Mouse (Mus musculus): ENCODE results near the gene Carmil3. TPM values are rescaled to one million over a fixed set of nuclear protein-coding genes. Genes with fewer than 3 reads are reported as not detected.

Carmil3 gene
- total and polyA plus RNA-seq, 2 experiments = 0.09 to 0.29 TPM

GRCm38 (mm10) chr14:55510125-55510731 is 19.8 kb downstream of the Carmil3 start, which contains the start of gene Cpne6:
Gene Cpne6 (plus strand): TSS chr14:55510445.
- DNase-seq (ENCODE audit: extremely low read depth, low read depth, low spot score) = no peak
- TF ChIP-seq POLR2A (IDR thresholded peaks at IDR 0.05; ENCODE audit: extremely low read depth, insufficient read depth, low read length) (no peak), CTCF (IDR thresholded peaks at IDR 0.05; ENCODE audit: low read depth, low read length) (no peak)
- Histone ChIP-seq H3K27me3 (ENCODE audit: control insufficient read depth, insufficient read depth, low read length) (peaks cover 4% of the 10 kb centered on the region; the same call in 1 of the 2 replicates), H3K36me3 (ENCODE audit: control insufficient read depth, insufficient read depth, low read length) (no peaks in the 10 kb centered on the region), H3K4me1 (ENCODE audit: control insufficient read depth, insufficient read depth, low read length) (no peaks in the 10 kb centered on the region), H3K4me3 (ENCODE audit: insufficient read depth, low read depth, low read length) (no peak within 1 kb of the TSS), H3K79me2 (ENCODE audit: control insufficient read depth, insufficient read depth, low read length) (no peaks in the 10 kb centered on the region), H3K27ac (replicated peaks; ENCODE audit: insufficient read depth, low read depth, low read length) (no peak within 1 kb of the TSS), H3K9ac (ENCODE audit: low read depth, low read length) (no peak within 1 kb of the TSS)
- WGBS = 78% methylated on average over 17 of the region's 22 CpGs

DNA sequence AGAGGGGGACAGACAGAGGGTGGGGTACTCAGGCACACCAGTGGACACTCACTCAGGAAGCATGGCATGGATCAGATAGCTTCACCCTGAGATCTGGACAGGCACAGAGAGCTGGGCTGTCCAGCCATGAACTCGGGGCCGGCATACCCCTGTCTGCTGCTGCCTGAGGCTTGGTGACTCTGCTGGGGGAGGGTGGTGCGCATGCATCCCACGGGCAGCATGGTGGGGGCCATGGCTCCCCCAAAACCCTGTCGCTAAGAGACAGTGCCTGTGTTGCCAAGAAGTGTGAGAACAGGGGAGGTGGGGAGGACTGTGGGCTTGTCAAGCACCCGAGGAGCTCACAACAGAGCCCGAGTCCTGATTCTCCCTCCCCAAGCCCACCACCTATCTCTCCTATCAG is 20.6 kb downstream of the Carmil3 start:
- WGBS = 54% methylated on average over 7 of the region's 7 CpGs
- Histone ChIP-seq H3K4me1 (ENCODE audit: control insufficient read depth, insufficient read depth, low read length) (no peaks in the 10 kb centered on the region), H3K4me3 (ENCODE audit: insufficient read depth, low read depth, low read length) (no peak overlapping the region), H3K9ac (ENCODE audit: low read depth, low read length) (no peak overlapping the region), H3K27ac (replicated peaks; ENCODE audit: insufficient read depth, low read depth, low read length) (no peak overlapping the region), H3K79me2 (ENCODE audit: control insufficient read depth, insufficient read depth, low read length) (no peaks in the 10 kb centered on the region), H3K36me3 (ENCODE audit: control insufficient read depth, insufficient read depth, low read length) (no peaks in the 10 kb centered on the region), H3K27me3 (ENCODE audit: control insufficient read depth, insufficient read depth, low read length) (peaks cover 4% of the 10 kb centered on the region; the same call in 1 of the 2 replicates)
- TF ChIP-seq POLR2A (IDR thresholded peaks at IDR 0.05; ENCODE audit: extremely low read depth, insufficient read depth, low read length) (no peak), CTCF (IDR thresholded peaks at IDR 0.05; ENCODE audit: low read depth, low read length) (no peak)
- DNase-seq (ENCODE audit: extremely low read depth, low read depth, low spot score) = no peak

GRCm38 (mm10) chr14:55513927-55514326 is 23.5 kb downstream of the Carmil3 start:
- H3K27me3 ChIP-seq (ENCODE audit: control insufficient read depth, insufficient read depth, low read length) = peaks cover 4% of the 10 kb centered on the region; the same call in 1 of the 2 replicates
- no peak overlapping the region for H3K4me3 ChIP-seq (ENCODE audit: insufficient read depth, low read depth, low read length)

GRCm38 (mm10) chr14:55515846-55516245 is 25.4 kb downstream of the Carmil3 start:
- Histone ChIP-seq H3K9ac (ENCODE audit: low read depth, low read length) (no peak overlapping the region), H3K4me1 (ENCODE audit: control insufficient read depth, insufficient read depth, low read length) (peaks cover 7% of the 10 kb centered on the region; the same call in 1 of the 2 replicates), H3K4me3 (ENCODE audit: insufficient read depth, low read depth, low read length) (no peak overlapping the region), H3K79me2 (ENCODE audit: control insufficient read depth, insufficient read depth, low read length) (no peaks in the 10 kb centered on the region), H3K27ac (replicated peaks; ENCODE audit: insufficient read depth, low read depth, low read length) (no peak overlapping the region), H3K27me3 (ENCODE audit: control insufficient read depth, insufficient read depth, low read length) (peaks cover 5% of the 10 kb centered on the region), H3K36me3 (ENCODE audit: control insufficient read depth, insufficient read depth, low read length) (no peaks in the 10 kb centered on the region)
- DNase-seq (ENCODE audit: extremely low read depth, low read depth, low spot score) = no peak
- no peak for TF ChIP-seq CTCF (IDR thresholded peaks at IDR 0.05; ENCODE audit: low read depth, low read length)
- no peak for TF ChIP-seq POLR2A (IDR thresholded peaks at IDR 0.05; ENCODE audit: extremely low read depth, insufficient read depth, low read length)
- WGBS = 88% methylated on average over 4 of the region's 4 CpGs

More at GRCm38 (mm10) chr14:55513927-55514326, 23.5 kb downstream of the Carmil3 start:
- H3K36me3 ChIP-seq (ENCODE audit: control insufficient read depth, insufficient read depth, low read length) = no peaks in the 10 kb centered on the region
- no peak overlapping the region for H3K27ac ChIP-seq (replicated peaks; ENCODE audit: insufficient read depth, low read depth, low read length)
- no peaks in the 10 kb centered on the region for H3K4me1 ChIP-seq (ENCODE audit: control insufficient read depth, insufficient read depth, low read length)
- no peaks in the 10 kb centered on the region for H3K79me2 ChIP-seq (ENCODE audit: control insufficient read depth, insufficient read depth, low read length)
- WGBS = 62% methylated on average over 10 of the region's 10 CpGs
- no peak overlapping the region for H3K9ac ChIP-seq (ENCODE audit: low read depth, low read length)
- no peak for DNase-seq (ENCODE audit: extremely low read depth, low read depth, low spot score)
- TF ChIP-seq POLR2A (IDR thresholded peaks at IDR 0.05; ENCODE audit: extremely low read depth, insufficient read depth, low read length) (no peak), CTCF (IDR thresholded peaks at IDR 0.05; ENCODE audit: low read depth, low read length) (no peak)

GRCm38 (mm10) chr14:55518897-55519296 is 28.4 kb downstream of the Carmil3 start:
- 87% methylated on average over 2 of the region's 2 CpGs for WGBS
- H3K36me3 ChIP-seq (ENCODE audit: control insufficient read depth, insufficient read depth, low read length) = no peaks in the 10 kb centered on the region
- no peak for DNase-seq (ENCODE audit: extremely low read depth, low read depth, low spot score)
- peaks cover 7% of the 10 kb centered on the region; the same call in 1 of the 2 replicates for H3K4me1 ChIP-seq (ENCODE audit: control insufficient read depth, insufficient read depth, low read length)
- TF ChIP-seq POLR2A (IDR thresholded peaks at IDR 0.05; ENCODE audit: extremely low read depth, insufficient read depth, low read length) = no peak
- TF ChIP-seq CTCF (IDR thresholded peaks at IDR 0.05; ENCODE audit: low read depth, low read length) = no peak
- no peak overlapping the region for H3K4me3 ChIP-seq (ENCODE audit: insufficient read depth, low read depth, low read length)
- peaks cover 10% of the 10 kb centered on the region for H3K27me3 ChIP-seq (ENCODE audit: control insufficient read depth, insufficient read depth, low read length)
- H3K27ac ChIP-seq (replicated peaks; ENCODE audit: insufficient read depth, low read depth, low read length) = no peak overlapping the region
- no peaks in the 10 kb centered on the region for H3K79me2 ChIP-seq (ENCODE audit: control insufficient read depth, insufficient read depth, low read length)
- no peak overlapping the region for H3K9ac ChIP-seq (ENCODE audit: low read depth, low read length)

DNA sequence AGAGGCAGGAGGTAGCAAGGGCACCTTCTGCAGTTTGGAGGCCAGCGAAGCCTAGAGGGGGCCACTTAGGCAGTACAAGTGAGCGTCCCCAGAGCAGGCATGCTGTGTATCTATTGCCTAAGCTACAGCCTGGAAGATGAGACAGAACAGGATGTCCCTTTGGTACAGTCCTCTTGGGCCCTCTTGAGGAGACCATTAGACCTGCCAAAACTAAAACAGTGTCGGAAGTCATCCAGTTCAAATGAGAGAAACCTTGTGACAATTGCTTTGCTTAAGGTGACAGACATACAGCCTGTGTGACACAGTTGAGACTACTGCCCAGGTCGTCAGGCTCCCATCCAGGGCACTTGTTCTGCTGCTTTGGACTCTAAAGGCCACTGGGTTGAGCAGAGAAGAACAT is 29.2 kb downstream of the Carmil3 start:
- Histone ChIP-seq H3K27ac (replicated peaks; ENCODE audit: insufficient read depth, low read depth, low read length) (no peak overlapping the region), H3K9ac (ENCODE audit: low read depth, low read length) (no peak overlapping the region), H3K4me3 (ENCODE audit: insufficient read depth, low read depth, low read length) (no peak overlapping the region), H3K79me2 (ENCODE audit: control insufficient read depth, insufficient read depth, low read length) (no peaks in the 10 kb centered on the region), H3K27me3 (ENCODE audit: control insufficient read depth, insufficient read depth, low read length) (peaks cover 10% of the 10 kb centered on the region), H3K36me3 (ENCODE audit: control insufficient read depth, insufficient read depth, low read length) (no peaks in the 10 kb centered on the region), H3K4me1 (ENCODE audit: control insufficient read depth, insufficient read depth, low read length) (peaks cover 7% of the 10 kb centered on the region; the same call in 1 of the 2 replicates)
- 56% methylated on average over 4 of the region's 4 CpGs for WGBS
- DNase-seq (ENCODE audit: extremely low read depth, low read depth, low spot score) = peak; percentile 70
- TF ChIP-seq CTCF (IDR thresholded peaks at IDR 0.05; ENCODE audit: low read depth, low read length) (no peak), POLR2A (IDR thresholded peaks at IDR 0.05; ENCODE audit: extremely low read depth, insufficient read depth, low read length) (no peak)
